Mouse (Mus musculus) liver, embryonic 15.5 days (tissue): ENCODE measurements around the gene Apoe. TPM values are rescaled to one million over a fixed set of nuclear protein-coding genes. Genes with fewer than 3 reads are reported as not detected.

ENCODE experiments used
- ATAC-seq: fragments of 200-750 bp; cut with Nextera tagmentation; 2 replicates; pipeline ENCODE4 v1.8.0; 2017; ENCODE audit warnings: moderate number of reproducible peaks, mild to moderate bottlenecking, moderate library complexity; ENCODE audit not compliant: insufficient read depth
- H3K27ac ChIP-seq: fragments of 300-500 bp; sonication (generic); replicated peaks from 2 replicates; pipeline ENCODE4 v1.5.1; 2015; ENCODE audit warnings: mild to moderate bottlenecking, inconsistent platforms
- H3K27me3 ChIP-seq: fragments of 300-500 bp; sonication (generic); 2 replicates; pipeline ENCODE4 v1.6.1; 2015; ENCODE audit warnings: mild to moderate bottlenecking, inconsistent platforms
- H3K36me3 ChIP-seq: fragments of 300-500 bp; sonication (generic); replicated peaks from 2 replicates; pipeline ENCODE4 v1.6.1; 2015; ENCODE audit warnings: moderate library complexity, mild to moderate bottlenecking, inconsistent platforms
- H3K4me1 ChIP-seq: fragments of 300-500 bp; sonication (generic); replicated peaks from 2 replicates; pipeline ENCODE4 v1.6.1; 2015; ENCODE audit warnings: inconsistent platforms
- H3K4me2 ChIP-seq: fragments of 300-500 bp; sonication (generic); 2 replicates; pipeline ENCODE4 v1.6.1; 2015; ENCODE audit warnings: moderate library complexity, mild to moderate bottlenecking, inconsistent platforms
- H3K4me3 ChIP-seq: fragments of 300-500 bp; sonication (generic); replicated peaks from 2 replicates; pipeline ENCODE4 v1.5.1; 2015; ENCODE audit warnings: mild to moderate bottlenecking, inconsistent platforms
- H3K9ac ChIP-seq: fragments of 300-500 bp; sonication (generic); 2 replicates; pipeline ENCODE4 v1.6.1; 2015; ENCODE audit warnings: moderate library complexity, mild to moderate bottlenecking, inconsistent platforms
- H3K9me3 ChIP-seq: fragments of 300-500 bp; sonication (generic); replicated peaks from 2 replicates; pipeline ENCODE4 v1.6.1; 2016; ENCODE audit warnings: inconsistent platforms
- WGBS: fragments of 180-500 bp; shearing (Covaris S2); methylation state at CpG from one replicate; pipeline ENCODE4 v1.1.7; 2015; ENCODE audit warnings: mixed read lengths; ENCODE audit not compliant: insufficient replicate concordance; 5-methylcytosine and 5-hydroxymethylcytosine counted together
- polyA plus RNA-seq: library from polyadenylated mRNA; unstranded; fragments of >200 nt; fragmentation: Nextera tagmentation; extraction: Ambion mirVana; gene quantifications from 2 replicates; pipeline ENCODE4 v1.2.1, GENCODE M21; 2015

Apoe gene
- polyA plus RNA-seq, 1 experiment from 2014 or later, result 2,704 TPM

GRCm38 (mm10) chr7:19700299-19701068 lies 1.5 kb upstream of the Apoe start:
- H3K4me3 ChIP-seq, result no peak overlapping the region
- peak overlapping the region; percentile 27 for H3K4me2 ChIP-seq
- WGBS, result 43% methylated on average over 12 of the region's 12 CpGs
- no peaks in the 10 kb centered on the region for H3K9me3 ChIP-seq
- peaks cover 72% of the 10 kb centered on the region for H3K4me1 ChIP-seq
- no peaks in the 10 kb centered on the region for H3K27me3 ChIP-seq
- H3K9ac ChIP-seq, result peak overlapping the region; percentile 35; the same call in 1 of the 2 replicates
- H3K36me3 ChIP-seq, result peaks cover 41% of the 10 kb centered on the region
- peak overlapping the region; percentile 83 for H3K27ac ChIP-seq
- ATAC-seq, result peak; percentile 9; the same call in 1 of the 2 replicates

- H3K4me2 ChIP-seq, result peak overlapping the region; percentile 56; the same call in 1 of the 2 replicates
- WGBS, result 42% methylated on average over 4 of the region's 4 CpGs
- H3K4me3 ChIP-seq, result no peak overlapping the region
- ATAC-seq, result no peak
- H3K27me3 ChIP-seq, result no peaks in the 10 kb centered on the region
- H3K9me3 ChIP-seq, result no peaks in the 10 kb centered on the region
- H3K36me3 ChIP-seq, result peaks cover 36% of the 10 kb centered on the region
- no peak overlapping the region for H3K9ac ChIP-seq
- peaks cover 79% of the 10 kb centered on the region for H3K4me1 ChIP-seq
- H3K27ac ChIP-seq, result peak overlapping the region; percentile 83
Observed at GRCm38 (mm10) chr7:19699827-19700148, 800 bp upstream of the Apoe start.

- Histone ChIP-seq H3K27me3 (no peaks in the 10 kb centered on the region), H3K4me3 (peak overlapping the region; percentile 50), H3K9me3 (no peaks in the 10 kb centered on the region), H3K4me2 (peak overlapping the region; percentile 56), H3K27ac (peak overlapping the region; percentile 83), H3K4me1 (peaks cover 92% of the 10 kb centered on the region), H3K36me3 (peaks cover 23% of the 10 kb centered on the region), H3K9ac (peak overlapping the region; percentile 45; the same call in 1 of the 2 replicates)
- 2% methylated on average over 28 of the region's 28 CpGs for WGBS
- ATAC-seq, result no peak
Observed at GRCm38 (mm10) chr7:19697949-19698906, 760 bp downstream of the Apoe start.

DNA sequence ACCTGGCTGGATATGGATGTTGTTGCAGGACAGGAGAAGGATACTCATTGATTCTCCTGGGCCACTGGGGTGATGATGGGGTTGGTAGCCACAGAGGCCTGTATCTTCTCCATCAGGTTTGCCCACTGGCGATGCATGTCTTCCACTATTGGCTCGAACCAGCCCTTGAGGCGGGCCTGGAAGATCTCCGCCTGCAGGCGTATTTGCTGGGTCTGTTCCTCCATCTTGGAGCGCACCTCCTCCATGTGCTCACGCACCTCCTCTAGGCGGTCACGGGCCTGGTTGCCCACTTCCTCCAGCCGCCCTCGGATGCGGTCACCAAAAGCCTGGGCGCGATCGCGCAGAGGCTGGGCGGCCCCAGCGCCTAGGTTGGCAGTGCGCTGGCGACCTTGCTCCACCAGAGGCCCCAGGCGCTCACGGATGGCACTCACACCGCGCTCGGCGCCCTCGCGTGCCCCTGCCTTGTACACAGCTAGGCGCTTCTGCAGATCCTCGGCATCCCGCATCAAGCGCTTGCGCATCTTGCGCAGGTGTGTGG lies 2.6 kb downstream of the Apoe start:
- peak overlapping the region; percentile 50 for H3K4me3 ChIP-seq
- no peak for ATAC-seq
- H3K27ac ChIP-seq, result peak overlapping the region; percentile 83
- no peaks in the 10 kb centered on the region for H3K9me3 ChIP-seq
- WGBS, result 83% methylated on average over 34 of the region's 34 CpGs
- H3K4me1 ChIP-seq, result peaks cover 90% of the 10 kb centered on the region
- peaks cover 15% of the 10 kb centered on the region; the same call in 1 of the 2 replicates for H3K36me3 ChIP-seq
- H3K27me3 ChIP-seq, result no peaks in the 10 kb centered on the region
- H3K4me2 ChIP-seq, result peak overlapping the region; percentile 56
- peak overlapping the region; percentile 36; the same call in 1 of the 2 replicates for H3K9ac ChIP-seq

DNA sequence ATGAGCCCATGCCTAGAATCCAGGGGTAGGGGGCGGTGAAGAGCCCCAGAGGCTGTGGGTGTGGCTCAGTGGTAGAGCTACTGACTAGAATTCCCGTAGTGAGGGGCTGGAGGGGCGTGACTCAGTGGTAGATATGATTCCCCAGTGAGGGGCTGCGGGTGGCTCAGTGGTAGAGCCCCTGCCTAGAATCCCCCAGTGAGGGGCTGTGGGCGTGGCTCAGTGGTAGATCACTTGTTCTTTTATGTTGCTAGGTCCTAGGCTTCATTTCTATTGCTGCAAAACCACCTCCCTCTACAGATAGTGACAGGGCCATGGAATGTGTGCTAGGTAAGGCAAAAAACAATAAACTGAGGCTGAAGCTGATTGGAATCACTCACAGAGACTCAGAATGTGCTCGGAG lies 3.1 kb downstream of the Apoe start:
- Histone ChIP-seq H3K9me3 (no peaks in the 10 kb centered on the region), H3K36me3 (peaks cover 15% of the 10 kb centered on the region; the same call in 1 of the 2 replicates), H3K4me1 (peaks cover 88% of the 10 kb centered on the region), H3K27ac (peak overlapping the region; percentile 83), H3K4me2 (peak overlapping the region; percentile 56), H3K4me3 (0 out of 2 replicates have a peak overlapping the region, but pooled peaks have one; percentile 50), H3K27me3 (no peaks in the 10 kb centered on the region), H3K9ac (no peak overlapping the region)
- 43% methylated on average over 6 of the region's 6 CpGs for WGBS
- ATAC-seq, result no peak

- H3K4me2 ChIP-seq, result peak overlapping the region; percentile 27
- H3K4me3 ChIP-seq, result no peak overlapping the region
- 3% methylated on average over 8 of the region's 8 CpGs for WGBS
- peaks cover 15% of the 10 kb centered on the region; the same call in 1 of the 2 replicates for H3K36me3 ChIP-seq
- no peak for ATAC-seq
- H3K27ac ChIP-seq, result peak overlapping the region; percentile 83
- H3K9me3 ChIP-seq, result no peaks in the 10 kb centered on the region
- H3K9ac ChIP-seq, result 0 out of 2 replicates have a peak overlapping the region, but pooled peaks have one; percentile 10
- H3K4me1 ChIP-seq, result peaks cover 81% of the 10 kb centered on the region
- no peaks in the 10 kb centered on the region for H3K27me3 ChIP-seq
Observed at GRCm38 (mm10) chr7:19695213-19695594, 3.8 kb downstream of the Apoe start.

DNA sequence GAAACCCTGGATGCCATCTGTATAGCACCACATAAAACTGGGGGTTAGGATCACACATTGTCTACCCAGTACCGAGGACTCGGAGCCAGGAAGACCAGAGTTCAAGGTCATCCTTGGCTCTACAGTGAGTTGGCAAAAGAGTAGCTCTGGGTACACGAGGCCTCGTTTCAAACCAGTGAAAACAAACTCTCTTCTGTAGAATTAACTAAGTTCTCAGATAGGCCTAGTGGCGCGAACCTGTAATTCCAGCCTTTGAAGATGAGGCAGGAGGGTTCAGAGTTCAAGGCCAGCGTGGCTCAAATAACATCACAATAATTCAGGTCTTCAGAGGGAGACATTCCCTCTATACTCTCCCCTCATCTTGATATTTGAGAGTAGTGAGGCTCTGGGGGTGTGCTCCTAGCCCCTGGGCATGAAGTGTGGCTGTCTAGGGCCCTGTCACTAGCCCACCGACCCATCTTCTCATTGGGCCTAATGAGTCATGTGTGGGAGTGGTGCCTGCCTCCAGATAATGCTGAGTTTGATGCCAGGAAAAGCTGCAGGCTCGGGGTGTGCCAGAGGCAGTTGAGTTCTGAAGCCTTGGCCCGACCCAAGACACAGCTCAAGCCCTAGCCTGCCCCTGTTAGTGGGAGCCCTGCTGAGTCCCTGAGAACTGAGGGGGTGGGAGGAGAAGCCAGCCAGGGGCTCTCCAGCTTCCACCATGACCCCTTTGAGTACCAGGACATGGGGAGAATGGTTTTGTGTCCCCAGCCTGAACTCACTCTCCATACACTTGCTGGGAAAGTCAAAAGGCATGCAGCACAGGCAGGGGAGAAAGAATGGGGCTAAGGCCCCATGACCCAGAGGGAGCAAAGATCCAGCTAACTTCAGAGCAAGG lies 4.4 kb downstream of the Apoe start:
- WGBS, result 48% methylated on average over 10 of the region's 10 CpGs
- ATAC-seq, result no peak
- 0 out of 2 replicates have a peak overlapping the region, but pooled peaks have one; percentile 10 for H3K9ac ChIP-seq
- no peaks in the 10 kb centered on the region for H3K9me3 ChIP-seq
- H3K4me2 ChIP-seq, result peak overlapping the region; percentile 27
- peaks cover 15% of the 10 kb centered on the region; the same call in 1 of the 2 replicates for H3K36me3 ChIP-seq
- H3K27ac ChIP-seq, result peak overlapping the region; percentile 83
- no peaks in the 10 kb centered on the region for H3K27me3 ChIP-seq
- H3K4me3 ChIP-seq, result no peak overlapping the region
- peaks cover 75% of the 10 kb centered on the region for H3K4me1 ChIP-seq

DNA sequence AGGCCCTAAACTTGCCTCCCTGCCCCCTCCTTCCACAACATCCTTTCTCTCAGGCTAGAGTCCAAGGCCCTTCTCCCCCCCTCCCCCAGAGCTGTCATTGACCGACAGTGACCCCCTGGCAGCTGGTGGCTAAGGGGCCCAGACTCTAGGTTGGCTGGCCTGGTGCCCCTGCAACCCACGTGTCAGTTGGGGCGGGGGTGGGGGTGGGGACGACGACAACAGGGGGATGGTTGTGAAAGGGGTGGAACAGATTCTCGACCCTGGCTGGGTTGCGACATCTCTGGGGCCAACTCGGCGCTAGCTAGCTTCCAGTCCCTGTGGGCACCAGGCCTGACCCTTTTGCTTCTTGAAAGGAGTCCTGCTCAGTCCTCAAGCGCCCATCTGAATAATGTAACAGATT lies 5.6 kb downstream of the Apoe start:
- 13% methylated on average over 10 of the region's 10 CpGs for WGBS
- Histone ChIP-seq H3K36me3 (peaks cover 15% of the 10 kb centered on the region; the same call in 1 of the 2 replicates), H3K4me2 (peak overlapping the region; percentile 41), H3K9ac (no peak overlapping the region), H3K4me3 (no peak overlapping the region), H3K4me1 (peaks cover 64% of the 10 kb centered on the region), H3K9me3 (no peaks in the 10 kb centered on the region), H3K27ac (peak overlapping the region; percentile 83), H3K27me3 (no peaks in the 10 kb centered on the region)
- ATAC-seq, result peak; percentile 48

GRCm38 (mm10) chr7:19691873-19692865 lies 6.8 kb downstream of the Apoe start, which contains the start of gene Apoc1:
Apoc1 (minus strand) TSS chr7:19692660.
- peak within 1 kb of the TSS; percentile 83 for H3K27ac ChIP-seq
- H3K4me1 ChIP-seq, result peaks cover 60% of the 10 kb centered on the region
- H3K36me3 ChIP-seq, result peaks cover 13% of the 10 kb centered on the region; the same call in 1 of the 2 replicates
- peak; percentile 14; the same call in 1 of the 2 replicates for ATAC-seq
- 0 out of 2 replicates have a peak within 1 kb of the TSS, but pooled peaks have one; percentile 13 for H3K9ac ChIP-seq
- peak within 1 kb of the TSS; percentile 38 for H3K4me3 ChIP-seq
- H3K4me2 ChIP-seq, result peak within 1 kb of the TSS; percentile 50
- H3K9me3 ChIP-seq, result no peaks in the 10 kb centered on the region
- 56% methylated on average over 28 of the region's 28 CpGs for WGBS
- no peaks in the 10 kb centered on the region for H3K27me3 ChIP-seq
